Mouse (Mus musculus): Measurements from ENCODE around the gene Men1. TPM values are rescaled to one million over a fixed set of nuclear protein-coding genes. Genes with fewer than 3 reads are reported as not detected.
"Not testable (repeated sequence)": the region's sequence is repeated elsewhere in the genome, so short reads cannot be mapped to it uniquely, and the experiment has no call there.

The Men1 gene
- total and polyA plus RNA-seq, 3 experiments: 24.9 to 67.8 (median 42.9) TPM

- H3K4me1 ChIP-seq (ENCODE audit: control insufficient read depth in 1 of 2, insufficient read depth in 2 of 2): peaks cover 73 to 95% of the 10 kb centered on the region in 2 experiments
- peak overlapping the region; percentile 68 for H3K27ac ChIP-seq (ENCODE audit: insufficient read depth, low read depth)
- H3K4me3 ChIP-seq (replicated peaks in 1 of 3; ENCODE audit: low read depth in 2 of 3, low read length in 2 of 3, poor library complexity in 1 of 3): peak overlapping the region in 1 of 3 experiments; percentile 19
- peaks cover 95% of the 10 kb centered on the region for H3K79me2 ChIP-seq (replicated peaks; ENCODE audit: control insufficient read depth, extremely low read depth, insufficient read depth, poor library complexity, severe bottlenecking)
- H3K27me3 ChIP-seq (replicated peaks): no peaks in the 10 kb centered on the region
- TF ChIP-seq CTCF (conservative IDR thresholded peaks at IDR 0.05 in 1 of 2, IDR thresholded peaks at IDR 0.05 in 1 of 2; ENCODE audit: low read depth in 2 of 2, low read length in 2 of 2) (peak in 1 of 2 experiments; percentile 34; a peak in 2 of 4 replicates), PAX5 (IDR thresholded peaks at IDR 0.05; ENCODE audit: low read length) (no peak), ZNF384 (IDR thresholded peaks at IDR 0.05; ENCODE audit: low read depth, low read length) (no peak)
- no peak overlapping the region; the same call in 1 of the 2 replicates for H3K9ac ChIP-seq (ENCODE audit: insufficient read depth, low read depth)
- dilution Hi-C loops (cut with MboI; ENCODE audit: extremely low pct_ligation_motif_present, extremely low pct_unique_long_range_greater_than_20kb, low sequenced_read_pairs): no loop called here
- no peak for DNase-seq (ENCODE audit: extremely low read depth)
- H3K4me2 ChIP-seq (ENCODE audit: insufficient read depth, low read depth, poor library complexity, severe bottlenecking): no peak overlapping the region; the same call in 1 of the 2 replicates
- H3K9me3 ChIP-seq (replicated peaks; ENCODE audit: low read length): no peaks in the 10 kb centered on the region
- in situ Hi-C loops (cut with MboI; ENCODE audit: low pct_ligation_motif_present, low pct_unique_long_range_greater_than_20kb, low sequenced_read_pairs): no loop called here
- peaks cover 86 to 91% of the 10 kb centered on the region in 2 experiments for H3K36me3 ChIP-seq (replicated peaks in 1 of 2; ENCODE audit: control insufficient read depth in 1 of 2, insufficient read depth in 1 of 2, low read length in 1 of 2)
Measured at GRCm38 (mm10) chr19:6289696-6290238, 45.0 kb upstream of the Men1 start.

- TF ChIP-seq CTCF (conservative IDR thresholded peaks at IDR 0.05 in 1 of 2, IDR thresholded peaks at IDR 0.05 in 1 of 2; ENCODE audit: low read depth in 2 of 2, low read length in 2 of 2) (peak in 1 of 2 experiments; percentile 2; a peak in 1 of 4 replicates), IRF4 (IDR thresholded peaks at IDR 0.05; ENCODE audit: low read depth, low read length) (0 out of 2 replicates have a peak, but pooled peaks have one; percentile 6)
- Histone ChIP-seq H3K36me3 (replicated peaks in 1 of 2; ENCODE audit: control insufficient read depth in 1 of 2, insufficient read depth in 1 of 2, low read length in 1 of 2) (peaks cover 86 to 91% of the 10 kb centered on the region in 2 experiments), H3K27ac (ENCODE audit: insufficient read depth, low read depth) (peak overlapping the region; percentile 79; the same call in 1 of the 2 replicates), H3K79me2 (replicated peaks; ENCODE audit: control insufficient read depth, extremely low read depth, insufficient read depth, poor library complexity, severe bottlenecking) (peaks cover 94% of the 10 kb centered on the region), H3K4me1 (ENCODE audit: control insufficient read depth in 1 of 2, insufficient read depth in 2 of 2) (peaks cover 76 to 95% of the 10 kb centered on the region in 2 experiments)
- H3K4me3 ChIP-seq (replicated peaks in 1 of 3; ENCODE audit: low read depth in 2 of 3, low read length in 2 of 3, poor library complexity in 1 of 3); H3K9ac ChIP-seq (ENCODE audit: insufficient read depth, low read depth); in situ Hi-C loops (cut with MboI; ENCODE audit: low pct_ligation_motif_present, low pct_unique_long_range_greater_than_20kb, low sequenced_read_pairs); H3K27me3 ChIP-seq (replicated peaks); DNase-seq (ENCODE audit: extremely low read depth); dilution Hi-C loops (cut with MboI; ENCODE audit: extremely low pct_ligation_motif_present, extremely low pct_unique_long_range_greater_than_20kb, low sequenced_read_pairs); H3K4me2 ChIP-seq (ENCODE audit: insufficient read depth, low read depth, poor library complexity, severe bottlenecking); H3K9me3 ChIP-seq (replicated peaks; ENCODE audit: low read length): not testable (repeated sequence)
Measured at GRCm38 (mm10) chr19:6290720-6291116, 44.1 kb upstream of the Men1 start.

GRCm38 (mm10) chr19:6291117-6291781 lies 43.5 kb upstream of the Men1 start:
- peaks cover 94% of the 10 kb centered on the region for H3K79me2 ChIP-seq (replicated peaks; ENCODE audit: control insufficient read depth, extremely low read depth, insufficient read depth, poor library complexity, severe bottlenecking)
- peak overlapping the region; percentile 8; the same call in 1 of the 2 replicates for H3K9ac ChIP-seq (ENCODE audit: insufficient read depth, low read depth)
- peak overlapping the region in 1 of 3 experiments; percentile 23 for H3K4me3 ChIP-seq (replicated peaks in 1 of 3; ENCODE audit: low read depth in 2 of 3, low read length in 2 of 3, poor library complexity in 1 of 3)
- no peaks in the 10 kb centered on the region for H3K27me3 ChIP-seq (replicated peaks)
- DNase-seq (ENCODE audit: extremely low read depth): no peak
- in situ Hi-C loops (cut with MboI; ENCODE audit: low pct_ligation_motif_present, low pct_unique_long_range_greater_than_20kb, low sequenced_read_pairs): no loop called here
- H3K9me3 ChIP-seq (replicated peaks; ENCODE audit: low read length): no peaks in the 10 kb centered on the region
- H3K36me3 ChIP-seq (replicated peaks in 1 of 2; ENCODE audit: control insufficient read depth in 1 of 2, insufficient read depth in 1 of 2, low read length in 1 of 2): peaks cover 87 to 91% of the 10 kb centered on the region in 2 experiments
- H3K4me2 ChIP-seq (ENCODE audit: insufficient read depth, low read depth, poor library complexity, severe bottlenecking): no peak overlapping the region
- dilution Hi-C loops (cut with MboI; ENCODE audit: extremely low pct_ligation_motif_present, extremely low pct_unique_long_range_greater_than_20kb, low sequenced_read_pairs): no loop called here
- H3K4me1 ChIP-seq (ENCODE audit: control insufficient read depth in 1 of 2, insufficient read depth in 2 of 2): peaks cover 76 to 95% of the 10 kb centered on the region in 2 experiments
- H3K27ac ChIP-seq (ENCODE audit: insufficient read depth, low read depth): peak overlapping the region; percentile 79
- TF ChIP-seq IRF4 (IDR thresholded peaks at IDR 0.05; ENCODE audit: low read depth, low read length): 0 out of 2 replicates have a peak, but pooled peaks have one; percentile 2
- peak; percentile 93 for TF ChIP-seq MAFK (IDR thresholded peaks at IDR 0.05; ENCODE audit: insufficient replicate concordance, low read length)
- TF ChIP-seq TBP (conservative IDR thresholded peaks at IDR 0.05; ENCODE audit: low read depth, low read length): no peak
